Mouse (Mus musculus): ENCODE results near the gene Crlf1.

Gene Crlf1

DNA sequence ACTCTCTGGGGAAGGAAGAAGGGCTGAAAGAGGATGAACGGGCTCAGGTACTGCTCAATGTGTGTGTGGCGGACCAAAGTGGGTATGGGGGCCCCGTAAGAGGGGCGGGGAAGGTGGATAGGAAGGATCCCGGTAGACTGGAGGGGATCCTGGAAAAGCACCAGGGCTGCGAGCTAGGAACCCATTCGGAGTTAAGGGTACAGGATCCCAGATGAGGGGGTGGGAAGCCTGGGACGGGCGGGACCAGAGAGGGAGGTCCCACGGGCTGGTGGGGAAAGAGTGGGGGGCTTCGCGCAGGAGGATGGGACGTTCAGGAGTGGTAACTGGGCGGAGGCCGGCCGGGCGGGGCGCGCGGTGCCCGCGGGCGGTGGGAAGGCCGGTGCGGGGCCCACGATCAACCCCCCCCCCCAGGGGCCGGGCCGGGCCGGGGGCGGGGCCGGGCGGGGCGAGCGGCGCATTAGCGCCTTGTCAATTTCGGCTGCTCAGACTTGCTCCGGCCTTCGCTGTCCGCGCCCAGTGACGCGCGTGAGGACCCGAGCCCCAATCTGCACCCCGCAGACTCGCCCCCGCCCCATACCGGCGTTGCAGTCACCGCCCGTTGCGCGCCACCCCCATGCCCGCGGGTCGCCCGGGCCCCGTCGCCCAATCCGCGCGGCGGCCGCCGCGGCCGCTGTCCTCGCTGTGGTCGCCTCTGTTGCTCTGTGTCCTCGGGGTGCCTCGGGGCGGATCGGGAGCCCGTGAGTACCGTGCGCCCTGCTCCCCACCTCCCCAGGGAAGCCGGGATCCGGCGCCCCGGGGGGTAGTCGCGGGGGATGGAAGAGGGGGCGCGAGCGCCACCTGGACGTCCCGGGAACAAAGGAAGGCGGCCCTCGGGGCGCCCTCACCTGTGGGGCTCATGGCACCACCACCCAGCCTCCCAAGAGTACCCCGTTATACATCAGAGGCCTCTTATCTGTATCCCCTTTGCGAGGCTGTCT is at the start of gene Crlf1:
Gene Crlf1, plus strand, starts transcription at position 495 of the 977 bp plus-strand sequence.
- DNase-seq (ENCODE audit: low read depth, low spot score): no peak

DNA sequence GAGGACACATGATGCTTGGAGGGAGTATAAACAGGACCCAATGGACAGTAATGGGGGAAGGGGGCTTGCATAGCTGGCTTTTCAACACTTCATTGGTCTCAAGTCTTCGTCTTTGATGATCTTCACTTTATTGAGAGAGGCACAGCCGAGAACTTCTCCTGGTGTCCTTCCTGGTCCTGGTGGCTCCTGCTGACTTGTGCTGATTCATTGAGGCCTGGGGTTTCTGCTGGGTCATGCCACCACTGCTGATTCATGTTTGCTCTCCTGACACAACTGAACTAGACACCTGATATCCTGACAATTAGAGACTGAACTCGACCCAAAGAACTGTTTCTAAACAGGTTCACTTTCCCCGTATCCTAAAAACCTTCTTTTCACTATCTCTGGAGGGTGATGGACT is 49.6 kb upstream of the Crlf1 start:
- DNase-seq (ENCODE audit: low read depth, low spot score): no peak

DNA sequence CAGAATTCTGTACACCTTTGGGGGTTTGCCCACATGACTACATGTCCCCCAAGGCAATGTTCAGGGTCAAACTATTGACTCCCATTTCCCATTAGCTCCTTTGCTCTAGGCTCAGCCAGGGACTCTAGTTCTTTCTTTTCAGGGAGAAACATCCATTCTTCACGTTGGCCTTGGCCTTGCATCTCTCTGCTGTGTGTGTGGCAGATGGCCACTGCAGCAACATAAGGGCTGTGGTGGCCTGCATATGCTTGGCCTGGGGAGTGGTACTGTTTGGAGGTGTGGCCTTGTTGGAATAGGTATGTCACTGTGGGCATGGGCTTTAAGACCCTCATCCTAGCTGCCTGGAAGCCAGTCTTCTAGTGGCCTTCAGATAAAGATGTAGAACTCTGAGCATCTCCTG is 47.0 kb upstream of the Crlf1 start:
- no peak for DNase-seq (ENCODE audit: low read depth, low spot score)

DNA sequence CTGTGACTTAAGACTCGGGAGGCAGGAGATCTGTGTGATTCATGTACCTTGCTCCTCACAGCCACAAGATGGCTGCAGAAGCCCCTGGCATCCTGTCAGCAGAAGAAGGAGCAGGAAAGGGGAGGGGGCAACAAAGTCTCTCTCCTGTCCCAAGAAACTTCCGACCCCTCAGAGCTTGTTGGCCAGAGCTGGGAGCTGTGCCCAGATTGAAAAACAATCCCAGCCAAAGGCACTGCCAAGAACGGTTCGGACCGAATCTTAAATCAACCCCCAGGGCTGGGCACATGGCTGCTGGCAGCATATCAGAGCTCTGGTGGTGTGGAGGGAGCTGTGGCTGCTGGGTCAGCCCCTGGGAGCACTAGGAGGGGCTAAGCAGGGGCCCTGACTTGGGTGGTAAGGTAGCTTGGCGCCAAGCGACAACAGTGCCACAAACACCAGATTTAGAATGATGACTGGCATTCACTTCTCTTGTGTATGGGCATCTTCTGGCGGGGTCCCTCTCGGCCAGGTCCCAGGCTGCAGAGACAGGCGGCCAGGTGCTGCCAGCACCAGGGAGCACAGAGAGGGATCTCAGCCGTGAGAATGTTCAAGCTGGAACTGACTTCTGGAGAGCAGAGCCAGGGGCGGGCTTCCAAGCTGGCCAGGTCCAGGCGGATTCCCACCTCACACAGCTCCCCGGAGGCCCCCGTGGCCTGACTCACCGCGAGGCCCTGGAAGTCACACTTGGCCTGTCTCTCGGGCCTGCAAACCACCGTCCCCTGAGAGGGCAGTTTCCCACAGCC is 45.1 kb upstream of the Crlf1 start:
- DNase-seq (ENCODE audit: low read depth, low spot score): peak; percentile 50

DNA sequence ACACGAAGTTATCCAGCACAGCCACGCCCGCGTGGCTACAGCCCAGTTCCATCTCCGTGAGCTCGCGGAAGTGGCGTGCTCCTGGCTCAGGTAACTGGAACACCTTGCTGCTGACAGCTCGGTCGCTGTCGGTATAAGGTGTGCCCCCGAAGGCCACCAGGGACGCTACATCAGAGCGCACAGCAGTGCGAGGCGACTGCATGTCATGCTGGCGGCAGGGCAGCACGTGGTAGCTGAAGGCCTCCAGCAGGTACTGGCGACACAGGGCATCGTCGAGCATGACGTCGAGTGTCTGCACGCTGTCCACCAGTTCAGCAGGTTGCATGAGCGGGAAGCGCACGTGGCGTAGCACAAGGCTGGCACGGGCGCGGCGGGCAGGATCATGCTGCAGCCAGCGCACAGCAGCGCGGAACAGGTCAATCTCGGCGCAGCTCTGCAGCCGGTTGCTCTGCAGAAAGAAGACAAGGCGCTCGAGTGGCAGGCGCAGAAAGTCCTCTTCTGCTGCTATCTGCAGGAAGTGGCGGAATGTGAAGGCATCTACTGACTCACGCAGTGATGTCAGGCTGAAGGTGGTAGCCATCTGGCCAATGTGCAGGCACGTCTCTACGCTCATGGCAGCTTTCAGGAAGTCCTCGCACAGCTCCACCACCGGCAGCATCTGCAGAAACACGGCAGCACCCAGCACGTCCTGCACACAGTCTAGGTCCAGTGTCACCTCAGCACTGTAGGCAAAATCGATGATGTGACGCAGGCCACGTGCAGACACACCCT is 40.6 kb upstream of the Crlf1 start:
- DNase-seq (ENCODE audit: low read depth, low spot score): peak; percentile 81

DNA sequence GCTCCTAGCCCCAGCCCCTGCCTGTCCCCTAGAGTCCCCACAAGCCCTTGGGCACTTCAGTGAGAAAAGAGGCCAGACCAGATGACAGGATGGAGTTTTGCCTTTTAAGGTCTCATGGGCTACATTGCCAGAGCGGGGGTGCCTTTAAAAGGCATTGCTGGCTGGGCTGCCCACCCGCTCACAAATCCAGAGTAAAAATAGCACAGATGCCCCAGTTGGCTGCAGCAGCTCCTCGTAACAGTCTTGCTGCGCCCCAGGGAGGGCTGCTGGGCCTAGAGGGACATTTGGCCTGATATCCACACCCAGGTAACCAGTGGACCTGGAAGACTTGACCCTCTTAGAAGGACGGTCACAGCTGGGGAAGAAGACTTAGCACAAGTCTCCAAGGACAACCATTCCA is 39.1 kb upstream of the Crlf1 start:
- peak; percentile 81 for DNase-seq (ENCODE audit: low read depth, low spot score)

DNA sequence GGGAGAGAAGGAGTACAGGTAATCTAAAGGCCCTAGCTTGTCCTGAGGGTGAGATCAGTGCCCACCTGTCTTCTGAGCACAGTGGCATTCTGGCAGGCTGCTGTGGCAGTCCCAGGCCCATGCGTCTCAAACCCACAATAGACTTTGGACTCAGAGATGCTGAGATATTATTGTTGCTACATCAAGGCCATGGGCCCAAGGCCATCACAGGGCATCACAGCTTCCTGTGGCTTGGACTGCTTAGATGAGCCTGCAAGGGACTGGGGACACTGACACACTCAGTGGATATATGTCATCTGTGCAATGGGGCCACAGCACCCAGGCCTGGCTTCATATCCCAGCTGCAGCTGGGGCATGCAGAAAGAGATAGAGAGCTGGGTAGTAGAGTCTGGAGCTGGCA is 36.0 kb upstream of the Crlf1 start:
- no peak for DNase-seq (ENCODE audit: low read depth, low spot score)

DNA sequence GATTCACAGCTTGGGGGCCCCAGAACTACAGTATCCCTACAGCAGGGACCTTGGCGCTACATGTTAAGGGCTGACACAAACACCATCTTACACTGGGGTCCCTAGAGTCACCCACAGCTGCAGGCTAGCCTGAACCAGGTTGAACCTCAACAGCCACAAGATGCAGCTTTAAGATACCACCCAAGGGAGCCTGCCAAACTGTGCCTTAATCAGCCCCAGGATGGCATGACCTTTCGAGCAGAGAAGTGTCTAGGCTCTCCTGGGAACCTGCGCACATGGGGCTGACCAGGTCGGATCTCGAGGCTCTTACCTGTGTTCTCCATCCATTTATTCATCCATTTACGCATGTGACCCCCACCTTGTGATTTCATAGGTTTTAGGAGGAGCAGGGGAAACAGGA is 35.1 kb upstream of the Crlf1 start:
- no peak for DNase-seq (ENCODE audit: low read depth, low spot score)

DNA sequence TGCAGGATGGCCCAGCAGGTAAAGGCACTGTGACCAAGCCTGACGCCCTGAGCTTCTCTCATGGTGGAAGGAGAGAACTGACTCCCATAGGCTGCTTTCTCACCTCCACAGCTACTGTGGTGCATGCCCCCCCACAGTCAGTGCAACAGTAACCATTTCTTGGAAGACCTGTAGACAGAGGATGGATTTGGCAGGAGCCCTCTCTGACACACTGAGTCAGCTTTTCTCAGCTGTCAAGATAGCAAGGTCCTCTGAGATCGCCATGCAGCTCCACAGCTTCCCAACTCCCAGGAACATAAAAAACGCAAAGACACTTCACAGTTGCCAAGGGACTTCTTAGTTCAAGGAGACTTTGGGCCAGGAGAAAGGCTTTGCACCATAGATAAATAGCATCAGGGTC is 34.5 kb upstream of the Crlf1 start:
- no peak for DNase-seq (ENCODE audit: low read depth, low spot score)

DNA sequence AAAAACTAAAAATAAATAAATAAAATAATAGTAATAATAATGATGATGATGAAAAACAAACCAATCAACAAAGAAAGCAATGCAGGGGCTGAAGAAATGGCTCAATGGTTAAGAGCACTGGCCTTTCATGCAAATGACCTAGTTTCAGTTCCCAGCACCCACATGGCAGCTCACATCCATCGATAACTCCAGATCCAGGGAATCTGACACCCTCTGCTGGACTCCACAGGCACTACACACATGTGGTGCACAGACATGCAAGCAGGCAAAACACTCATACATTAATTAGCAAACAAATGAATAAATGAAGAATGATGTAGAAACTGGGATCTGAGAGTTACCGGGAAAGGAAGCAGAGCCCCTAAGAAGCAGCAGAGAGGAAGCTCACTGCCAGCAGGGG is 33.3 kb upstream of the Crlf1 start:
- DNase-seq (ENCODE audit: low read depth, low spot score): no peak

DNA sequence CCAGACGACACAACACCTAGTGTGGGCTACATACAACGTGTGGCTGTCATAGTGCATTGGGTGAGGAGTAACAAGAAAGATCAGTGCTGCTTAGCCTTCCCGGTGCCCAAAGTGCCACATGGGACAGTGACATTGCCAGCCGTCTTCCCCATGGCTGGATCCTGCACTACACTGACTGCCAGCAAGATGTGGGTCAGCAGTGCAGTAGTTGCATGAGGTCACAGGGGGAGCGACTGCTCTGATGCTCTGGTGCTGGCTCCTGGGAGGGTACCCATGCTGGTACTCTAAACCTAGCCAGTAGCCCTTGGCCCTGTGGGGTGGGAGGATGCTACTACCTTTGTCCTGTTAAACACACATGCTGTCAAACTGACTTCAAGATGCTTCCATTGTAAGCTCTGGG is 32.8 kb upstream of the Crlf1 start:
- DNase-seq (ENCODE audit: low read depth, low spot score): no peak

DNA sequence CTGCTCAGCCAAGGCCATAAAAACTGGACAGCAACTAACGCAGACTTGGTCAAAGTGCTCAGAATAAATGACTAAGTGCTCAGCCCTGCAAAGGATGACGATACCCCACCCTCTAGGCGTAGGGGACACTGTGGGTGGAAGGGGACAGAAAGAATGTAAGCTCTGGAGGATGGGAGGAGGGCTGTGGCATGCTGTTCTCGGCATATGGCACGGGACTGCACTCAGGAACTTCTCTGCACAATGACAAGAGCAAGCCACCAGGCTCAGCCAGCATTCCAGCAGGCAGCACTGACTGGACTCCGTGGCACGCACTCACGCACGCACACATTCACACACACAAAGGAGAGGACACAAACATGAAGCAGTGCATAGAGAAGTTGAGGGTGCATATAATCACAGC is 32.4 kb upstream of the Crlf1 start:
- peak; percentile 87 for DNase-seq (ENCODE audit: low read depth, low spot score)

DNA sequence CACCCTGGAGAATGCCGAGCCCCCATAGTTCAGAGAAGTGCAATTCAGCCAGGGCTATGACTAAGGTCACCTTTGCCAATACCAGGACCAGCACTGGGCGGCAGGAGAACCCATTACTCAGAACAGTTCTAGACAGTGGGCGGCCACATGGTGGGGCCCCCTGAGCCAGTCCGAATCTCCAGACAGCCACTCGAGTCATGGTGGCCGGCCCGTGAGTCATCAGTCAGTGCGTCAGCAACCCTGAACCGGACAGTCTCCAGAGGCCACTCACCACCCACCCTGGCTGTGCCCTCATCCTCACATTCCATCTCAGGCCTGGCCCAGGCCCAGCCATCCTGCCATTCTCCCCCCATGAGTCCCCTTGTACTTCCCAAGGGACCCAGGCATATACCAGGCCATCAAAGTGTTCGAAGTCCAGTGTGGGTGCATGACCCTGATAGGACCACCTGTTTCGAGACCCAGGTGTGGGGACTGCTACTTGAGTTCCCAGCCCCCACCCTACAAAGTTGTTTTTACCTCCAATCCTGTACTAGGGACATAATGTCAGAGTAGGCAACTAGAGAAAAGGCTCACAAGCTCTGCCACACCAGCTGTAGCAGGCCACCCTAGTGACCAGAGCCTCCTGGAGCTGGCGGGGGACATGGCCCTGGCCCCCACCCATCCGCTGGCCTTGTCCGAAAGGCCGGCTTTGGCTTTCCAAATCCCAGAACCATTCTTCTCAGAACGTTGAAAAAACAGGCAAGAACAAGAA is 31.0 kb upstream of the Crlf1 start:
- DNase-seq (ENCODE audit: low read depth, low spot score): no peak

DNA sequence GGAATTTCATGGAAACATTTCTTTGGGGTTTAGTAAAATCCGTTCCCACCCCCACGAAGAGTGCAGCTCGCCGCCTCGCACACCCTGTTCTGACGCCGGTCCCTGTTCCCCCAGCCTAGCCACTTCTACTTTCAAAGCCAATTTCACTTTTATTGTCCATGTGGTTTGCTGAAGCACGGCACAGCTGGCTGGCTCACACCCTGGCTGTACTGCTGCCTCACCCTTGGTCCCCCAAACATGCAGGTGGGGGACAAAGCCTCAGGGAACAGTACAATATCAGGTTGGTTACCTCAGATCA is 30.5 kb upstream of the Crlf1 start:
- peak; percentile 50 for DNase-seq (ENCODE audit: low read depth, low spot score)

DNA sequence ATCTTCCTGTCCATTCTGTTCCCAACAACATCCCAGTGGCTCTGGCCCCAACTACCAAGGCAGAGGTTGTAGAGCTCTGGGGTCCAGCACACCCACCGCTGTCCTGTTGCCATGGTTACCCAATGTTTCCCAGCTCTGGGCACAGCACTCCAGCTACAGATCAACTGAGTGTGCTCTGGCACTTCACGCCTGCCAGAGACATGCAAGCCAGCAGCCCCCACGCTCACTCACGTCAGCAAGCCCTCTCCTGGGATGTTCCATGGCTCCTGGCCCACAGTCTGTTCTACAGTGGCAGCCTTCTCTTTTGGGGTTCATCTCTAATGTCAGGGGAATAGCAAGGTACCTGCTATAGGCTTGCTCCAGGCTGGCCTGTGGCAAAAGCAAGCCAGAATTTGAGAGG is 29.7 kb upstream of the Crlf1 start:
- DNase-seq (ENCODE audit: low read depth, low spot score): peak; percentile 89

DNA sequence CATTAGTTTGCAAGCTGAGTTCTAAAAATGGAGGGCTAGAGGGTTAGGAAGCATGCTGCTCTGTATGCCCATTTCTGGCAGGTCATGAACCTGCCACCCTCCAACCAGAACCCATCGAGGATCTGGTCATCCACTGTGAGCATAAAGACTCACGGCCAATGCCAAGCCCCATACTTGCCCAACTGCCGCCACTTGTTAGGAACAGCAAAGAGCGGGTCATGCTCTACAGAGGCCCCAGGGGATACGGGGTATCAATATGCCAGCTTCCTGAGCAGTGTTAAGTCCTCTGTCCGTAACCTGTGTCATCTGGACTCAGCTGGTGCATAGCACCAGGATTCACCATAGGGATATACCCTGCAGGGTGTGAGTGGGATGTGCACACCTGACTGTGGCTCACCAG is 28.8 kb upstream of the Crlf1 start:
- DNase-seq (ENCODE audit: low read depth, low spot score): no peak

DNA sequence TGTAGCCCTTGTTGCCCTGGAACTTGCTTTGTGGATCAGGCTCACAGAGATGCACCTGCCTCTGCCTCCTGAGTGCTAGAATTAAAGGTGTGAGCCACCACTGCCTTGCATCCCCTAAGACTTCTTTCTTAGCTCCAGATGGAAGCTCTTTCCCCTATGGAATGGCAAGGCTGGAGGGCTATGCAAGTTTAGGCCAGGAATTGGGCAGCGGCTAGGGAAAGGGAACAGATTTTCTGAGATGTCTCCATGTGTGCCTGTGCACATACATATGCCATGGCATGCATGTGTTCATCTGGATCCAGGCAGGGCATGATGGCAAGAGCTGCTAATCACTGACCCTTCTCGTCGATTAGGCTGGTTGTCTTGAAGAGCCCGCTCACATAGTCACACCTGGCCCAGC is 27.3 kb upstream of the Crlf1 start:
- DNase-seq (ENCODE audit: low read depth, low spot score): no peak

DNA sequence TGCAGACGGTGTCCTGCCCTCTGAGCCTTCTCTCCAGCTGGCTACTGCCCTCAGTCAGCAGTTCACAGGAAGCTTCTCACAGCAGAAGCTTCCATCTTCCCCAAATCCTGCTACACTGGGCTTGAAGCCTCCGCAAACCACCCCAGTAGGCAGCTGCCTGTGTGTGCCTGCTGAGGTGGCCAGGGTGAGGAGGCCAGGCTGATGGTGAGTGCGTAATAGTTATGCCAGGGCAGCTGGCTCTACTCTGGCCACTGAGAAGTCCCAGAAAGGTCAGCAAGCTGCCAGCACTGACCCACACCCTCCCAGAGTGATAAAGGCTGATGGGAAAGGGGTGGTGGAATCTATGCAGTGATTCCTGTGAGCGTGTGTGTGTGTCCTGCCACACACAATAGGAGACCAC is 26.7 kb upstream of the Crlf1 start:
- DNase-seq (ENCODE audit: low read depth, low spot score): no peak

DNA sequence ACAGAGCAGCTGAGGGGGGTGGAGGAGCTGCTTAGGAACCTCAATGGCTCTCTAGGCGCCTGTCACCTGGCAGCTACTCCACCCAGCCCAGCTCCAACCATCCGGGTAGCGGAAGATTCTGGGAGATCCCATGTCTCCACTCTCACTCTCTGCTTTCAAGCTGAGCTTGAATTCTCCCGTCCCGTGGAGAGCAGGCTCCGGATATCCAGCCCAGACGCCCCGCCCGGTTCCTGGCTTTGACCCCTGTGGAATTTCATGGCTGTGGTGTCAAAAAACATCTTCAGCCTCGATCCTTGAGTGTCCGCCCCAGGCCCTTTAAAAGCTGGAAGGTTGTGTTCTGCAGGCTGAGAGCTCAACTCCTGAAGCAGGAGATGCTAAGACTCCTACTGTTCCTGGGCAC is 26.2 kb upstream of the Crlf1 start:
- DNase-seq (ENCODE audit: low read depth, low spot score): no peak

DNA sequence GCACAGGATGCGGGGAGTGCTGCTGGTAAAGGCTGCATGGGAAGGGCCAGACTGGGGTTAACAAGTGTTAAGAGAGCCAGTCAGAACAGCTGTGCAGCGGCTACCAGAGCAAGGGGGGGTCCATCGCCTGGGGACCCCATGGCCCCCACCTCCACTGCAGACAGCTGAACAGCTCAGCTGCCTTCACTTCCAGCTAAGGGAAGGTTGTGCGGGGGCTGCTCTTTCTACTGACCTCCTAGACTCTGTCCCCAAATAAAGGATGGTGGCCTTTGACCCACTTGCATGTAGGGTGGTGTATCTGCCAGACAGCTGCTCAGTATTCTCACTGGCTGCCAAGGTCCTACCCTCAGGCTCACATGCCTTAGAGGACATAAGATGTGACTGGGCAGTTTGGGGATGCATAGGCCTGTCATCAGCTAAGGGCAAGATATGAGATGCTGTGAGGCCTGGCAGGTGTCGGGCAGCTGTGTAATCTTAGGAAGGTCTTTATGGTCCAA is 25.7 kb upstream of the Crlf1 start:
- no peak for DNase-seq (ENCODE audit: low read depth, low spot score)

DNA sequence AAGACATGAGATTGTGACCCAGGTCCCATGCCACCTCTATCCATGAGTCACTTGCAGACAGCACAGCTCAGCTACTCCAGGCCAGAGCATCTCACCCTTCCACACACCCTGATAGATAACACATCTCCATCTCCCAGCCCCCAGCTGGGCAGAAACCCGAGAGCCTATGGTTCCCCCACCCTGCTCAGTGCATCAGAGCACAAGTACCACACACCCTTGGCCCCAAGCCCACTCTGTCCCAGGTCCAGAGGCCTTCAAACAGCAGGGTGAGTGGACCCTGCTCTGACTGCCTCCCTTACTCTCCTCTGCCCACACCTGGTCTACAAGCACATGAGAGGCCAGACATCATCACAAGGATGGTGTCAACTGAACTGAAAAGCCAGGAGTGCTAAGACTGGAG is 25.1 kb upstream of the Crlf1 start:
- DNase-seq (ENCODE audit: low read depth, low spot score): no peak
